Mouse (Mus musculus) MEL (cell line): Measurements from ENCODE around the gene Rtn4rl1. TPM values are rescaled to one million over a fixed set of nuclear protein-coding genes. Genes with fewer than 3 reads are reported as not detected.

Source experiments
- DNase-seq: peaks from one replicate; pipeline ENCODE4 v3.0.0; 2011; ENCODE audit warnings: low read depth, low spot score
- H3K27ac ChIP-seq: 2 replicates; pipeline ENCODE4 v1.5.1; 2012; ENCODE audit warnings: low read depth, mild to moderate bottlenecking, control low read depth, low read length, moderate library complexity; ENCODE audit not compliant: control insufficient read depth
- H3K27me3 ChIP-seq, 2 experiments: fragments of 150-350 bp in 1 of 2; sonication (generic) in 1 of 2; 2 replicates each; pipeline ENCODE4 v1.6.1; 2012; ENCODE audit warnings: low read length in 2 of 2, mild to moderate bottlenecking in 2 of 2, improper control_type of control experiment in 1 of 2, moderate library complexity in 1 of 2; ENCODE audit not compliant: insufficient read depth in 2 of 2, control insufficient read depth in 1 of 2
- H3K36me3 ChIP-seq, 2 experiments: 2 replicates each; pipeline ENCODE4 v1.6.1; 2012 to 2014; ENCODE audit warnings: low read length in 2 of 2, improper control_type of control experiment in 1 of 2, inconsistent platforms in 1 of 2, mild to moderate bottlenecking in 1 of 2; ENCODE audit not compliant: insufficient read depth in 2 of 2, control insufficient read depth in 1 of 2
- H3K4me1 ChIP-seq, 2 experiments: fragments of 150-350 bp in 1 of 2; sonication (generic) in 1 of 2; 2 replicates each; pipeline ENCODE4 v1.6.1; 2012; ENCODE audit warnings: low read length in 2 of 2, improper control_type of control experiment in 1 of 2, mild to moderate bottlenecking in 1 of 2; ENCODE audit not compliant: insufficient read depth in 2 of 2, control insufficient read depth in 1 of 2
- H3K4me3 ChIP-seq, 2 experiments: fragments of 150-350 bp in 1 of 2; sonication (generic) in 1 of 2; 2 replicates each; pipeline ENCODE4 v1.5.1; 2012; ENCODE audit warnings: low read depth in 2 of 2, low read length in 2 of 2, mild to moderate bottlenecking in 2 of 2, moderate library complexity in 2 of 2, control low read depth in 1 of 2, improper control_type of control experiment in 1 of 2; ENCODE audit not compliant: control insufficient read depth in 1 of 2, insufficient read depth in 1 of 2
- H3K79me2 ChIP-seq: 2 replicates; pipeline ENCODE4 v1.6.1; 2012; ENCODE audit warnings: mild to moderate bottlenecking, low read length, moderate library complexity; ENCODE audit not compliant: control insufficient read depth, poor library complexity, insufficient read depth
- H3K9ac ChIP-seq: 2 replicates; pipeline ENCODE4 v1.6.1; 2012; ENCODE audit warnings: low read depth, mild to moderate bottlenecking, control low read depth, low read length, moderate library complexity; ENCODE audit not compliant: control insufficient read depth, poor library complexity, severe bottlenecking
- H3K9me3 ChIP-seq: fragments of 150-350 bp; sonication (generic); replicated peaks from 2 replicates; pipeline ENCODE4 v1.6.1; 2012; ENCODE audit warnings: mild to moderate bottlenecking, low read length, improper control_type of control experiment, moderate library complexity; ENCODE audit not compliant: insufficient read depth
- CHD1 ChIP-seq: IDR thresholded peaks from 2 replicates; pipeline ENCODE4 v1.6.1; 2012; ENCODE audit warnings: low read depth, mild to moderate bottlenecking, inconsistent platforms, low read length, improper control_type of control experiment
- CHD2 ChIP-seq: IDR thresholded peaks from 2 replicates; pipeline ENCODE4 v1.6.1; 2011; ENCODE audit warnings: low read length, improper control_type of control experiment
- CTCF ChIP-seq, 3 experiments: IDR thresholded peaks in 2 of 3; conservative IDR thresholded peaks in 1 of 3; 2 replicates each; pipeline ENCODE4 v1.5.1; 2011 to 2012; ENCODE audit warnings: low read length in 3 of 3, low read depth in 2 of 3, mild to moderate bottlenecking in 2 of 3, improper control_type of control experiment in 1 of 3, inconsistent platforms in 1 of 3, mixed read lengths in 1 of 3, moderate library complexity in 1 of 3; ENCODE audit not compliant: control insufficient read depth in 1 of 3, insufficient read depth in 1 of 3, poor library complexity in 1 of 3, severe bottlenecking in 1 of 3
- GATA1 ChIP-seq: IDR thresholded peaks from 2 replicates; pipeline ENCODE4 v1.6.1; 2011; ENCODE audit warnings: low read depth, low read length, improper control_type of control experiment
- HCFC1 ChIP-seq: IDR thresholded peaks from 2 replicates; pipeline ENCODE4 v1.6.1; 2012; ENCODE audit warnings: low read depth, mild to moderate bottlenecking, inconsistent platforms, low read length, improper control_type of control experiment, moderate library complexity
- JUND ChIP-seq: IDR thresholded peaks from 2 replicates; pipeline ENCODE4 v1.6.1; 2011; ENCODE audit warnings: low read depth, mild to moderate bottlenecking, improper control_type of control experiment, low read length
- MAZ ChIP-seq: IDR thresholded peaks from 2 replicates; pipeline ENCODE4 v1.6.1; 2012; ENCODE audit warnings: low read depth, mild to moderate bottlenecking, inconsistent platforms, low read length, improper control_type of control experiment
- MYC ChIP-seq: IDR thresholded peaks from 2 replicates; pipeline ENCODE4 v1.6.1; 2011; ENCODE audit warnings: low read depth, mild to moderate bottlenecking, low read length, improper control_type of control experiment, moderate library complexity
- NRF1 ChIP-seq: IDR thresholded peaks from 2 replicates; pipeline ENCODE4 v1.6.1; 2014; ENCODE audit warnings: low read depth, mild to moderate bottlenecking, inconsistent platforms, low read length, improper control_type of control experiment, moderate library complexity; ENCODE audit not compliant: poor library complexity, insufficient read depth, severe bottlenecking
- POLR2A ChIP-seq, 2 experiments: IDR thresholded peaks; 2 replicates each; pipeline ENCODE4 v1.6.1; 2011 to 2012; ENCODE audit warnings: low read length in 2 of 2, mild to moderate bottlenecking in 2 of 2, control low read depth in 1 of 2, improper control_type of control experiment in 1 of 2, low read depth in 1 of 2, moderate library complexity in 1 of 2; ENCODE audit not compliant: control insufficient read depth in 1 of 2, insufficient read depth in 1 of 2, poor library complexity in 1 of 2
- POLR2AphosphoS2 ChIP-seq: IDR thresholded peaks from 2 replicates; pipeline ENCODE4 v1.6.1; 2011; ENCODE audit warnings: low read length, improper control_type of control experiment
- RAD21 ChIP-seq: IDR thresholded peaks from 2 replicates; pipeline ENCODE4 v1.6.1; 2011; ENCODE audit warnings: mild to moderate bottlenecking, low read depth, low read length, improper control_type of control experiment
- RCOR1 ChIP-seq: IDR thresholded peaks from 2 replicates; pipeline ENCODE4 v1.6.1; 2012; ENCODE audit warnings: low read depth, mild to moderate bottlenecking, inconsistent platforms, low read length, improper control_type of control experiment
- TBP ChIP-seq: IDR thresholded peaks from 2 replicates; pipeline ENCODE4 v1.8.0; 2011; ENCODE audit warnings: low read depth, low read length, improper control_type of control experiment
- TCF12 ChIP-seq: IDR thresholded peaks from 2 replicates; pipeline ENCODE4 v1.6.1; 2014; ENCODE audit warnings: low read depth, mild to moderate bottlenecking, inconsistent platforms, low read length, improper control_type of control experiment, moderate library complexity
- UBTF ChIP-seq: IDR thresholded peaks from 2 replicates; pipeline ENCODE4 v1.6.1; 2012; ENCODE audit warnings: low read depth, mild to moderate bottlenecking, inconsistent platforms, low read length, improper control_type of control experiment, moderate library complexity, borderline replicate concordance; ENCODE audit not compliant: insufficient read depth
- USF1 ChIP-seq: IDR thresholded peaks from 2 replicates; pipeline ENCODE4 v1.6.1; 2014; ENCODE audit warnings: low read depth, mild to moderate bottlenecking, inconsistent platforms, low read length, improper control_type of control experiment, moderate library complexity
- USF2 ChIP-seq, 2 experiments: IDR thresholded peaks; 2 replicates each; pipeline ENCODE4 v1.6.1; 2011 to 2012; ENCODE audit warnings: improper control_type of control experiment in 2 of 2, low read length in 2 of 2, borderline replicate concordance in 1 of 2, inconsistent platforms in 1 of 2, low read depth in 1 of 2, mild to moderate bottlenecking in 1 of 2; ENCODE audit not compliant: insufficient read depth in 1 of 2
- ZC3H11A ChIP-seq: IDR thresholded peaks from 2 replicates; pipeline ENCODE4 v1.6.1; 2012; ENCODE audit warnings: low read depth, mild to moderate bottlenecking, inconsistent platforms, low read length, improper control_type of control experiment
- ZKSCAN1 ChIP-seq: IDR thresholded peaks from 2 replicates; pipeline ENCODE4 v1.6.1; 2012; ENCODE audit warnings: low read depth, mild to moderate bottlenecking, inconsistent platforms, low read length, improper control_type of control experiment, moderate library complexity
- ZNF384 ChIP-seq: IDR thresholded peaks from 2 replicates; pipeline ENCODE4 v1.6.1; 2012; ENCODE audit warnings: low read depth, mild to moderate bottlenecking, inconsistent platforms, low read length, improper control_type of control experiment
- polyA plus RNA-seq, 2 experiments: library from polyadenylated mRNA; stranded (reverse) in 1 of 2; unstranded in 1 of 2; fragments of >175 nt in 1 of 2; fragments of >200 nt in 1 of 2; gene quantifications; 2 replicates each; pipeline versions ENCODE4 v1.2.1 to v1.2.4; 2012; ENCODE audit warnings: low replicate concordance in 2 of 2, low read depth in 1 of 2; ENCODE audit not compliant: insufficient read length in 2 of 2, insufficient read depth in 1 of 2, missing spikeins in 1 of 2
- total RNA-seq: library from RNA; depleted of rRNA; stranded (reverse); fragments of 300-350 nt; gene quantifications from 2 replicates; pipeline ENCODE4 v1.2.3, GENCODE M21; 2012

Rtn4rl1 gene
- total and polyA plus RNA-seq, 3 experiments, result 0.35 to 2.6 TPM; not detected in 1

DNA sequence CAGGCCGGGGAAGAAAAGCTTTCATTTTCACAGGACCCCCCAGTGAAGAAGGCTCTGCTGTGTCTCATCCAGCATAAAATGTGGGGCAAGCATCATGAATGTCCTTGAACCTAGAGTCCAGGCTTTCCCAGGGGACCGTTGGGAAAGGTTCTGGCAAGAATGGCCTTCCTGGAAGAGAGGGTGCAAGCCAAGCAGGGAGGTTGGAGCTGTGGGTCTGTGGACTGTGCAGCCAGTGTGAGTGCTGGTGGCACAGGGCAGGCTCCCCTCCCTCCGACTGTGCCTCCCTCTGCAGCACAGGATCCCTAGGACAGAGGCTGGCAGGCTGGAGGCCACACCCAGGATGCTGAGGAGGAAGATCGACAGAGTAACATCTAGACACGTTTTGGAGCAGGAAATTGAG is 69.2 kb downstream of the Rtn4rl1 start:
- H3K4me1 ChIP-seq, result peaks cover 0 to 4% of the 10 kb centered on the region in 2 experiments; a peak in 1 of 4 replicates
- no peaks in the 10 kb centered on the region for H3K9me3 ChIP-seq
- H3K79me2 ChIP-seq, result no peaks in the 10 kb centered on the region
- H3K27me3 ChIP-seq, result no peaks in the 10 kb centered on the region
- TF ChIP-seq USF2 (IDR thresholded peaks at IDR 0.05; ENCODE audit: borderline replicate concordance in 1 of 2, insufficient read depth in 1 of 2, low read depth in 1 of 2, low read length in 2 of 2) (no peak), GATA1 (no peak), RCOR1 (no peak), CTCF (IDR thresholded peaks at IDR 0.05 in 2 of 3, conservative IDR thresholded peaks at IDR 0.05 in 1 of 3; ENCODE audit: control insufficient read depth in 1 of 3, insufficient read depth in 1 of 3, low read depth in 2 of 3, low read length in 3 of 3, poor library complexity in 1 of 3, severe bottlenecking in 1 of 3) (no peak), MYC (no peak), TCF12 (no peak), POLR2AphosphoS2 (no peak), UBTF (no peak), CHD2 (no peak), RAD21 (no peak), ZC3H11A (no peak)
- H3K36me3 ChIP-seq, result no peaks in the 10 kb centered on the region
- no peak overlapping the region for H3K4me3 ChIP-seq
- no peak for DNase-seq
- no peak overlapping the region for H3K9ac ChIP-seq
- no peak overlapping the region for H3K27ac ChIP-seq

DNA sequence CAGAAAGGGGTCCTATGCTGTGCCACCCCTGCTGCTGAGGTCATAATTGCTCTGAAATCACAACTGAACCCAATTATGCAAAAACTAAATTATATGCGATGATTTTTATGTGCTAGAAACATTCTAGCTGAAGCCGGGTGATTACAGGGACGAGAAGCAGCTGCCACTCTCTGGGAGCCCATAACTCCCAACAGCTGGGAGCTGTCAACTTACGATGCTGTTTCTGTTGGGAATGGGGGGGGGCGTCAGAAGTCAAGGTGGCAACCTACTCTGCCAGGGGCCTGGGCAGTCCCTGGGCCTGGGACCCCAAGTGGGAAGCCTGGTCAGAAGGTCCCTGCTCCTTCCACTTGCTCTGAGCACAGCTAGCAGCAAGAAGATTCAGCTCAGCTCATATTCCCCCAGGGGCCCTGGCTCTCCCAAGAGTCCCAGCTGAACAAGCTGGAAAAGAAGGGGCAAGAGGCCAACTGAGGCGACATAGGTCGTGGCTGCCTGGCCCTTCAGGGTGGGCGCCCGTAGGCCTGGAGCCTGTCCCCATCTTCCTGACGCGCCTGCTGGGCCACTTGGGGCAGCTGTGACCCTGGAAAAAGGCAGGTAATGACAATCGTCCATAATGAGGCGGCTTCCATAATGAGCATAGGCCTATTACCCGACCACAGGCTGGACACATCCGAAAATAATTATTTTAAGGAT is 69.8 kb downstream of the Rtn4rl1 start:
- Histone ChIP-seq H3K36me3 (no peaks in the 10 kb centered on the region), H3K79me2 (no peaks in the 10 kb centered on the region), H3K4me3 (no peak overlapping the region), H3K27ac (no peak overlapping the region), H3K27me3 (no peaks in the 10 kb centered on the region), H3K9me3 (no peaks in the 10 kb centered on the region), H3K9ac (no peak overlapping the region), H3K4me1 (peaks cover 0 to 4% of the 10 kb centered on the region in 2 experiments; a peak in 1 of 4 replicates)
- no peak for TF ChIP-seq CHD1
- TF ChIP-seq JUND, result no peak
- TF ChIP-seq RAD21, result no peak
- no peak for TF ChIP-seq POLR2A (IDR thresholded peaks at IDR 0.05; ENCODE audit: control insufficient read depth in 1 of 2, insufficient read depth in 1 of 2, low read depth in 1 of 2, low read length in 2 of 2, poor library complexity in 1 of 2)
- TF ChIP-seq CHD2, result no peak
- no peak for TF ChIP-seq POLR2AphosphoS2
- TF ChIP-seq ZKSCAN1, result no peak
- no peak for TF ChIP-seq TBP
- no peak for TF ChIP-seq TCF12
- no peak for TF ChIP-seq HCFC1
- TF ChIP-seq USF1, result no peak
- TF ChIP-seq ZNF384, result no peak
- TF ChIP-seq MYC, result no peak
- no peak for TF ChIP-seq NRF1
- no peak for TF ChIP-seq GATA1
- TF ChIP-seq MAZ, result no peak
- DNase-seq, result no peak
